Mouse (Mus musculus) Muller cell, postnatal 12 days (primary cell): ENCODE measurements around the gene Abhd6.

Experiments
- DNase-seq: peaks from one replicate; pipeline ENCODE4 v3.0.0-alpha.2; 2015; ENCODE audit errors: inconsistent ontology term

Gene Abhd6

DNA sequence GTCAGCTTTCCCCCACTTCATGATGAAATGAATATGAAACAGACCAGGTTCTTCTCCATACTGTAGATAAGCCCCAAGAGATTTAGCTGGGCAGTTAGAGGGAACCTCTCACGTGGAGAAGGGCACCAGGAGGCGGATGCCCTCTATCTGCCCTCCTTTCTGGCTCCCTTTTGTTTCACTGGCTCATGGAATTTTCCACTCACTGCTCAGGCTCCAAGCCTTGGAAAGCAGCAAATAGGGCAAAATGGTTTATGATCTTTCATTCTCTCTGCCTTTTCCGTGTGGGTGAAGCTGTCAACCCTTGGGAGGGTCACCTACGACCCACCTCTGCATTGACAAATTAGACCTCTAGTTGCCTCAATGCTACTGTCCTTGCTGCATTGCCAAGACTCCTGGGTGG lies 27.8 kb downstream of the Abhd6 start:
- peak; percentile 77 for DNase-seq

DNA sequence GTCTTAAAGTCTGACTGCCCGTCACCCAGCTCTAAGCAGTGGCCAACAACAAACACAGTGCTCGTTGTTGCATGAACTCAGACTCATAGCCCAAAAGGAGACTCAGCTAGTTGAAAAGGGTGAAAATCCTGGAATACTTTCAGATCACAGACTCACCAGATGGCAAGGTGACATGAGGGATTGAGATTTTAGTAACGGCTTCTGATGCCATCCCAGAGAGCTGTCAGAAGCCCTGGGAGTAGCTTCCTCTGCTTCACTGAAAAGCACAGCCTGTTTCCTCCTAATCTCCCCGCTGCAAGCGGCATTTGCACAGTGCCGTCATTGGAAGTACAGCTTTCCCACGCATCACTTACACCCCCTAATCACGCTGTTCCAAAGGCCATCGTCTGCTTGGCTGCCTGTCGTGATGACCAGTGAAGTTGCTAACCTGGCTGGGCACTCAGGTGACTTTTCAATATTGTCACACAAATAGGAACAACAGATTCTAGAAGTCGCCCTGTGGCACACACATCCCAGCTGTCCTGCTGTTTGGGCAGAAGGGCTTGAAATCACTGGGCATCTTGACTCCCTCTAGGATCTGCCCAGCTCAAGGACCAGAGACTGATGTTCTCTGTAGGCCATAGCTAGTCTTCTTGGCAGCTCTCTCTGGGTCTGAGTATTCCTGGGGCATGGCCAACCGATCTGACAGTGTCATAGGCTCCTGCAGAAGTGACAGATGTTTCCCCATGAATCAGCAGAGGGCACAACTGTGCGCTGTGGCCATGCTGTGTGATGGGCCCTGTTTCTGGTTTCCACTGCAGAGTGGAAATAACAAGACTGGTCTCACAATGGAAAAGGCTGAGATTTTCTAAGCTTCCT lies 29.6 kb downstream of the Abhd6 start:
- peak; percentile 64 for DNase-seq

DNA sequence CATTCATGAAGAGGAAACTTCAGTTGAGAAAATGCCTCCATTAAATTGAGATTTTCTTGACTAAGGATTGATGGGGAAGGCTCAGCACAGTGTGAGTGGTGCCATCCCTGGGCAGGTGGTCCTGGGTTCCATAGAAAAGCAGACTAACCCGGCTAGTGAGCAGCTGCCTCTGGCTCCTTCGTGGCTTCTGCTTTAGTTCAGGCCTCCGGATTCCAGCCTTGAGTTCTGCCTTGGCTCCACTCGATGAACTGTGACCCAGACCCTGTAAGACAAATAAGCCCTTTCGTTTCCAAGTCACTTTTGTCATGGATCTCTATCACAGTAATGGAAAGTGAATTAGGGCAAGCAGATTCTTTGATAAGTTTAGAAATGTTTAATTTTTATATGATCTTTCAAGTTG lies 31.9 kb downstream of the Abhd6 start:
- no peak for DNase-seq

DNA sequence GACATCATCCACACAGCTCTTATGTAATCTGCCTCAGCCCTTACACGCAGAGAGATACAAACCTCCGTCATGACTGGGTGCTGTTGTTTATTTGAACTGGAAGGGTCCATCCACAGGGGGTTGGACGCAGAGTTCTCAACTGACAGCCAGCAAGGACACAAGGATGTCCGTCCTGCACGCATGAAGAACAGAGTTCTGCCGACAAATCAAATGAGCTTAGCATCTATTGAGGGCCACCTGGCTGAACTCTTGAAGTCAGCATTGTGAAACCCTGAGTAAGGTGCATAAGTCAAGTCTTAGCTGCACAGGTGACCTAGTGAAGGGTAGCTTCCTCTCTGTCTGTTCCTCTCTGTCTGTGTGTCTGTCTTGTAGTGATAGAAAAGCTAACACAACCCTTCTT lies 33.2 kb downstream of the Abhd6 start:
- DNase-seq: no peak

DNA sequence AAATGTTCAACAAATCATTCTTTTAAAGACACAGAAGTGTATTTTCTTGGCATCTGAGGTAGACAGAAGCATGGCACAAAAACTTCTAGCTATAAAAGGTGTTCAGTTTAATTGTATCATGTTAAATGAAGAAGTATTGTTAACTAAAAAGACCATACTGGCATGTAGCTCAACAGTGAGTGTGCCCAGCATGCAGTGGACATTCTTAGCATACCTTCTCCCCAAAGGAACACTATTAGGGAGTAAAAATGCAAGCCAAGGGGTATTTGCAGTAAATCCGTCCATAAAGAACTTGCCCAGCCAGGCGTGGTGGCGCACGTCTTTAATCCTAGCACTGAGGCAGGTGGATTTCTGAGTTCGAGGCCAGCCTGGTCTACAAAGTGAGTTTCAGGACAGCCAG lies 33.7 kb downstream of the Abhd6 start:
- DNase-seq: peak; percentile 56

DNA sequence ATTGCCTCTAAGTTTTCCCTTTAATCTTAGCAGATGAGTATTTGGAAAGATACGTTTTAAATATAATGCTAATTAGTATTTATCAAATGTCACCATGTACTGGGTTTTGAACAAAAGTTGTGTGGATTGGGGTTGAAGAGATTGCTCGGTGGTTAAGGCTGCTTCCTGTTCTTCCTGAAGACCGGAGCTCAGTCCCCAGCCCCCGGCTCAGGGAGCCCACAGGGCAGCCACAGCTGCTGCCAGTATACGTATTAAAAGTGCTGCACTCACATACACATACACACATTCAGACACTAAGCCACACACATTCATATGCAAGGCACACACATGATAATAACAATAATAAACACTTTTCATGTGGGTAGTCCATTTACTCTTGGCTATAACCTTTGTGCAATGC lies 35.4 kb downstream of the Abhd6 start:
- no peak for DNase-seq

DNA sequence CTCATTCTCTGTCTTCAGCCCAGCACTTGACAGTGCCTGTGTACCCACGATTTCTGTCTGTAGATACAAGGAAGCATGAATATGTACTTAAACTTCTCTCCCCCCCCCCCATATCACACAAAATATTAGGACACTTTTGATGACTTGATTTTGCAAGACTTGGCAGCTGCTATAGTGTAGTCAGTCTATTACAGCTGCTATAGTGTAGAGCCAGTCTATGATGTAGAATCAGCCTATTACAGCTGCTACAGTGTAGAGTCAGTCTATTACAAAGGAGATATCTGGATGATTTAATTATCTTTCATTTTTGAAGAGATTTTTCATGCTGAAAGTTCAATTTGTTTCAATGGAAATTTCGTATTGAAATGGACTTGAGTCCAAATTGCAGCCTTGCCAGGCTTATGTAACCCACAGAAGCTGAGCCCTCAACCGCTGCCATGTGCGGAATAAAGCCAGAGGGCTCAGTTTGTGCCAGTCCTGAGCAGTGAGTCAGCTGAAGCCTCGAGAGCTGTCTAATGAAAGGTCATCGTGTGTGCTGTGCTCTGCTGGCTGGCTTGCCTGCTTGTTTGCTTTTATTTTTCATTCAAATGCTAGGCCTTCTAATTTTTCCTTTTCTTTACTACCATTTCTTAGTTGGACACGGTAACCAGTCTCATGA lies 36.2 kb downstream of the Abhd6 start:
- DNase-seq: peak; percentile 84

DNA sequence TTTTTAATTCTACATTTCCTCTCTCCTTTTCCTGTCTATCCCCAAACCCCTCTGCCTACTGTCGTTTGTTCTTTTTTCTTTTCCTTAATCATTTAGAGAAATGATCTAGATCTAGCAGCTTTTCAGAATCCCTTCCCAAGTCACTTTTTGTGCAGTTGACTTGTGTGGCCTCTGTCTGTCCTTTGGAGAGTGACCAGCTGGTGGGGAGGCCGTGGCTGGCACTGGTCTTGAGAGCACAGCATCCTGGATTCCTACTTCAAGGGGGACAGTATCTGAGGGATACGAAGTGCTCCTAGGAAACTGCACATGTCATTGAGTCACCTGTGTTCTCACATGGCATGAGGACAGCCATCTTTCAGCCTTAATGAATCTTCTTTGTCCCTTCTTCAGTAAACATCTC lies 37.5 kb downstream of the Abhd6 start:
- no peak for DNase-seq

DNA sequence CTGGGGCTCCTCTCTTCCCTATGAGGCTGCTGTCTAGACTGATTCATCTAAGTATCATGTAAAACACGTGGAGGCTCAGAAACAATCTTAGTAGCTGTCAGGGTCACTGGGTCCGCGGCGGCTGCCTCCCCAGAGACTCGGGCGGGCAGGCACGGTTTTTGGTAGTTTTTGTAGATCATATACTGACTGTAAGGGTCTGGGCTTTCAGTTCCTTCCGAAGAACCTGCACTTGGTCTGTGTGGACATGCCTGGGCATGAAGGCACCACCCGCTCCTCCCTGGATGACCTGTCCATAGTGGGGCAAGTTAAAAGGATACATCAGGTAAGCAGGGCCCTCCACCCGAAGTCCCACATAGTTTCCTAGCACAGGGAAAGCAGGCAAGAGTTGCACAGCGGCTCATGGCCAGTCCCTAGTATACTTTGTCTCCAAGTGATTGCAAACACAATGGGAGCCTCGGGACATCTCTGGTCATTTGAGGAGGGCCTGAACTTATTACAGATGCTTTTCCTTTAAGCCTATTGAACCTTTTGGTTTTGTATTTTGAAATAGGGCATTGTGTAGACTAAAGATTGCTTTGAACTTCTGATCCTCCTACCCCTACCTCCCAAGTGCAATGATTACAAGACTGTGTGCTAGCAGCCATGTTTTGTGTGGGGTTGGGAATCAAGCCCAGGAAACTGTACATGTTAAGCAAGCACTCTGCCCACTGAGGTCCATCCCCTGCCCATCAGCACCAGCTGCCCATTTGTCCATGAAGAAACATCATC lies 38.4 kb downstream of the Abhd6 start:
- DNase-seq: no peak

DNA sequence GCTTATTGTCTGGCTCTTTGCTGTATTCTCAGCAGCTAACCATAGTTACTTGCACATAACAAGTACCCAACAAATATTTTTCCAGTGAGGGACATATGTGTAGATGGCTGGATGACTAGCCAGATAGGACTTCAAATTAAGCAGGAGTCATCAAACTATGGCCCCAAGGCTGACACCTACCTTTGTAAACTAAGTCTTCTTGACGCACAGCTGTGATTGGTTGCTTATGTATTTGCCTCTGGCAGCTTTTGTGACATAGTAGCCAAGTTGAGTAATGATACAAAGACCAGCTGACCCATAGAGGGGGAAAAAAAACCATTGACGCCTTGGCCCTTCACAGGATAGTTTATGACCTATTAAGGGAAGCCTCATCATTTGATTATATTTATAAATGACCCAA lies 39.4 kb downstream of the Abhd6 start:
- DNase-seq: no peak

DNA sequence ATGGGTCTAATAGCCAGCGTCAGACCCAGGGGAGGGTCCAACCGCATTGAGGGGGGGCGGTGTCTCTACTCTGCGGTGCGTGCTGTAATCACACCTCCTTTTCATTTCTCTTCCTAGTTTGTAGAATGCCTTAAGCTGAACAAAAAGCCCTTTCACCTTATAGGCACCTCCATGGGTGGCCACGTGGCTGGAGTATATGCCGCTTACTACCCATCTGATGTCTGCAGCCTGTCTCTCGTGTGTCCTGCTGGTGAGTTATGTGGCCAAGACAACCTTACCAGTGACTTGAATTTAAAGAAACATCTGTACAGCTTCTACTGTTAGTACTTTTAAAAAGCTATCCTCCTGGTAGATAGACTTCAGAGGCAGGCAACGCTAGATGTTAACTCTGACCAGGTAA lies 39.9 kb downstream of the Abhd6 start:
- no peak for DNase-seq

DNA sequence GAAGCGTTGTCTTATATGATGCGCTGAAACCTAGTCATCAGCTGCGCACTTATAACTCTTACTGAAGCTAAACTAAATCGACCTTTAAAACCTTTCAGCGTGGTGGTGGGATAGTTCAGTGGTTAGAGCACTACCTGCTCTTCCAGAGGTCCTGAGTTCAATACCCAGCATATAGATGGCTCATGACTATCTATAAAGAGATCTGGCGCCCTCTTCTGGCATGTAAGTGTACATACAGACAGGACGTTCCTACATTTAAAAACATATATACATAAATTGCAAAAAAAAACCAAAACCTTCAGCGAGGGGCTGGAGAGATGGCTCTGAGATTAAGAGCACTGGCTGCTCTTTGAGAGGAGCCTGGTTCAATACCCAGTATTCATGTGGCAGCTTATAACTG lies 41.6 kb downstream of the Abhd6 start:
- DNase-seq: no peak

DNA sequence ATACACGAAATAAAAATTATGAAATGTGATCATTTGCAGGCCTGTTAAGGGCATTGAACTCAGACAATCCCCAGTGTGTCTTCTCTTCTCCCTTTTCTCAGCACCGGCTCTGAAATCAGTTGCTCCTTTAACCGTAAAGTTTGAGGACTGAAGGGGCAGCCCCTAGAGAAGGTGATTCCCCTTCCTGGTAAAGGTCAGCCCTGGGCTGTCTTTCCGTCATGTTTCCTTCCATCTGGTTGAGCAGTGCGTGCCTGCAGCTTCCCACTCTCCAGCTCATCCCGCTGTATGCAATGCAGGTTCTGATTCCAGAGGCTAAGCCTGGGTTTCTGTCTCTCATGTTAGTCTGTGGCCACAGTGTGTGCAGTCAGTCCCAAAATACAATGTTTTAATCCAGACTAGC lies 42.1 kb downstream of the Abhd6 start:
- DNase-seq: no peak

DNA sequence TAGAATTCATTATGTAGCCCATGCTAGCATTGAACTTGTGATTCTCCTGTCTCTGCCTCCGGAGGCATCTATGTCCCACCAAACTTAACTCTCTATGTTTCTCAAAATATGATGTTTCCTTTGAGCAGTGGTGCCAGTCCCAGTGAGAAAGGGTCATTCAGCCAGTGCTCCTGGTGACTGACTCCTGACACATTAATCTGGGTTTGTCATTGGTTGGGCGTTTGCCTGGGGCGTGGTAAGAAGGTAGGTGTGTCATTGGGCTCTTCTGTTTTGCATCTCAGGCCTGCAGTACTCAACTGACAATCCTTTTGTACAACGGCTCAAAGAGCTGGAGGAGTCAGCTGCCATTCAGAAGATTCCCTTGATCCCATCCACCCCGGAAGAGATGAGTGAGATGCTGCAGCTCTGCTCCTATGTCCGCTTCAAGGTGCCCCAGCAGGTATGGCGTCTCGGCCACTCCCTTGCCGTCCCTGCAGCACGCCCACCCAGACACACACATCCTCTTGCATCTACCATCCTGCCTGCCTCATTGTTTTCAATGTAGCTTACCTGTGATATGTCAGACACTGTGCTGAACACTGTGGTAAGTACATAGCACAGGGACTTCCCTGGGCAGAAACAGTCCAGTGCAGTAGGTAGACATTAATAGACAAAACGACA lies 42.6 kb downstream of the Abhd6 start:
- DNase-seq: no peak

DNA sequence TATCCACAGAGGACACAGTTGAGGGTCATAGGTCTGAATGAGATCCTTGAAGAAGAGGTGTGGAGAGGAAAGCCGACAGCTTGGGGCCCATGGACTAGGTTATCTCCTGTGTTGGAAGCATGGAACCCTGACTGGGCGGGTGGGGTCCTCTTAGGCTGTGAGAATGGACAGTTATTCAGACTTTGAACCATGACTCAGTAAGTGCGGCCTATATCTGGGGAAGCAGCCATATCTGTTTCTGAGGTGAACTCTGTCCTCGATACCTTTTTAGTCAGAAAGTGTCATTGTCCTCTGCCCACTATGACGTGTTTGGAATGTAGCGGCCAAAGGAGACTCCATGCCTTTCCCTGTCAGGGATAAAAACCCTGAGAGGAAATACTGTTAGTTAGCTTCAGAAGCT lies 44.1 kb downstream of the Abhd6 start:
- DNase-seq: no peak

DNA sequence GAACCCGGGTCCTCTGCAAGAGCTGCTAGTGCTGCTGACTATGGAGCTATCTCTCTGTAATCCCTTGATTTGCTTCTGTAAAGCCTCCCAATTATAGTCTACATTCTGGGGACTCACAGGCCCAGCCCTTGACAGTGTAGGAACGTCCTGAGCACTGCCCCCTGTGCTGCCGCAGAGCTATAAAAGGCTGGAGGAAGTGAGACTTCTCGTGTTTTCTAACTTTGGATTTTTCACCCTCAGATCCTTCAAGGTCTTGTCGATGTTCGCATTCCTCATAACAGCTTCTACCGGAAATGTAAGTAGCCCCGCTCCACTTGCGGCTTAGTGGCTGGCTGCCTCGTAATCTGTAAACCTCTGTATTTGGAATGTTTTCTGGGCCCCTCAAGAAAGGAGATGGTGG lies 46.6 kb downstream of the Abhd6 start:
- DNase-seq: no peak

DNA sequence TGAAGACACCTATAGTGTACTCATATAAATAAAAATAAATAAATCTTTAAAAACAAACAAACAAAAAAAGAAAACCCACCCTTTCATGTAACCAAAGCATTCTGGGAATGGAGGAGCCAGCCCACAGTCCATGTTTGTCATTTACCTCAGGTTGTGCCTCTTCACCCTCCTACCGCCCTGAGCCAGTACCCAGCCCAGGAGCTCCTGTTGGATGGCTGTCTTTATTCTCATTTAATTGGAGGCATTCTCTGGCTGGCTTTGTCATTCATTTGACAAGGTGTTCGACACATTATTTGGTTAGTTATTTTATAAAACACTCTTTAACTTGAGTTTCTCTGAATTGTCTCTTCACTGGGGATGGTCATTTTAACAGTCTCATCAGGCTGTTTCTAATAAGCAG lies 49.2 kb downstream of the Abhd6 start:
- no peak for DNase-seq

DNA sequence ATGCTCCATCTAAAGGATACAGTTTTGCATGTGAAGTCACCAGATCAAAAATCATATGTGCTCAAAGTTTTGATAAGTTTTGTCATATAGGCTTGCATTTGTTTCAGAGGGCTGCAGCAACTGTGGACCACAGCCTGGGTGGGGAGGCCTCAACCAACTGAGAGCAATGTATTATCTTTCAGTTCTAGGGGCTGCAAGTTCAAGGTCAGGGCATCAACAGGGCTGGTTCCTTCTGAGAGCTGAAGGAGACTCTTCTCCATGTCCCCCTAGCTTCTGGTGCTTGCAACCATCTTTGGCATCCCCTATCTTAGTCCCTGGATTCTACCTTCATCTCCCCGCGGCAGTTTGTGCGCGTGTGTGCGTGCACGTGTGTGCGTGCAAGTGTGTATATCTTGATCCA lies 50.0 kb downstream of the Abhd6 start:
- DNase-seq: no peak

DNA sequence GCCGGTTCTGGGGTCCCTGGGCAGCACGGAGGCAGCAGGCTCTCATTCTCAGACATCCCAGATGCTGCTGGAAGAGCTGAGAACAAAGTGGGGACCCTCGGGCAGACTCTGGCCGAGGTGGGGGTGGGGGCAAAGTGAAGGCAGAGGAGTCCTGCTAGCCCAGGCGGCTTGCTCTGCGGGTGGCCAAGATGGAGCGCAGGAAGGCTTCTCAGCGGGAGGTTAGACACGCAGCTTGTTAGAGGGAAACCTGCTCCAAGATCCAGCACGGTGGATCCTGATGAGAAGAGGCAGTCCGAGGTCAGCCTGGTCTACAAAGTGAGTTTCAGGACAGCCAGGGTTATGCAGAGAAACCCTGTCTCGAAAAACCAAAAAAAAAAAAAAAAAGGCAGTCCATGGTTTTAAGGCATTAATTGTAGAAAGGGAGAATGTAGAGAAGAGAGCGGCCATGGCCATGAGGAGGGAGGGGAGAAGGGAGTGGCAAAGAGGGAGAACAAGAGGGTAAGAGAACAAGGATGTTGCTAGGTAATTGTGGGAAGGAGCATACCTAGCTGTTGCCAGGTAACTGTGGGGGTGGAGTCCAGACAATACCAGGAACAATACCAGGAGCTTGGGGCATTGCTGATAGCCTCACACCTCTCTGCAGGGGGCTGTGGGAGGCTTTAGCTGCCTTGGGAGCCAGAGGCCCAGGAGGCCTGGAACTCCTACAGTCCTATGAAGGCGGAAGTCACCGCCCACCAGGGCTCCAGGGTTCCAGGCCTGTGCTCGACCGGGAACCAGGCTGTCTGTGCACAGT lies 51.8 kb downstream of the Abhd6 start:
- no peak for DNase-seq

DNA sequence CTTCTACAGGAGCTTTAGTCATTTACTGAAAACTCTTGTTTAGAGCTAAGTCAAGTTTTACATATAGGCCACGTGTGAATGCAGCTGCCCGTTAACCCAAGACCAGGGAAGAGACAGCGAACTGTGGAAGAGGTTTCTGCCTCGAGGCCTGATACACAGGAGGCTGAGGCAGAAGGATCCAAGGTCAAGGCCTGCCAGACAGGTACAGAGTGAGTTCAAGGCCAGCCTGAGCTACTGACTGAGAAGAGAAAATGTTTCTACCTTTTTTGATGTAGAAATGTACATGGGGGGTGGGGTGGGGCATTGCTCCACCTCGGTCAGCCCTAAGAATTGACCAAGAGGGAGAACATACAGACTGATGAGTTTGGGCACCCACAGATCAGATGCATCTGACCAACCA lies 53.4 kb downstream of the Abhd6 start:
- no peak for DNase-seq

DNA sequence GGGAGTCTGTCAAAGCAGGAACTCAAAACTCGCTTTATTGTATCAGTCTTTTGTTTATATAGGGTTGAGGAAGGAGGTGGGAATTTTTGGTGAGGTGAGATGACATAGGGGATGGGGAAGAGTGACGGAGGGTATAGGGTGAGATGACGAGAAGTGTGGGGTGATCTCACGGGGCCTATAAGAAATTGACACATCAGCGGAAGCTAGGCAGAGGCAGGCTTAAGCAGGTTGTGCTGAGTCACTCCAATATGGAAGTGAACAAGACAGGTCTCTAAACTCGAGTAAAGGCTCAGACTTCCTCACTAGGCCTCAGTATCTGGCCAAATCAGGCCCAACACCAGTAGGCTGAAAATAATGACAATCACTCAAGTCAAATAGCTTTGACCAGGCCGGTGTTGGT lies 57.2 kb downstream of the Abhd6 start:
- DNase-seq: no peak
